Mouse (Mus musculus): ENCODE results near the gene Qtrt1.

DNA sequence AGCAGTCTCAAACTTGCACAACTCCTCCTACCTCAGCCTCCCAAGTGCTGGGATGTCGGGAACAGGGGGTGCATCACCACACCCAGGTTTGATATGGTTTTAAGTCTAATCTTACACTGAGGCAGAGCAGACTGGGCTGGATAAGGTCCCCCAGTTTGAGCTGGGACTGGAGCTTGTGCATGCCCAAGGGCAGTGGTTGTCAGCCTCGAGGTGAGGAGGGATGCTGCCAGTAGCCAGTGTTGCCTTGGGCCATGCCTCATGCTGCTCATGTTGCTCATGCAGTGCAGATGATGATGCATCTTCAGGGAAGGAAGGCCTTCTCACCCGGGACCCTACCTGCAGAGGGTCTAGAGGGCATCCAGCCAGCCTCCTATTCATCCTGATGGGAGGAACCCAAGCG is 6.1 kb upstream of the Qtrt1 start:
- TF ChIP-seq TAL1 (IDR thresholded peaks at IDR 0.05; ENCODE audit: low read length) (no peak), GATA1 (IDR thresholded peaks at IDR 0.05; ENCODE audit: low read length) (no peak)

All from erythroblast, embryonic 14.5 days (primary cell).